Mouse (Mus musculus) embryo, embryonic 10 days (tissue): ENCODE measurements at regions not wholly inside any gene's neighbourhood (a gene's known extent, or its start where the extent isn't known, plus 50 kb on each side); places are given as distances from the start of the nearest gene placed in this dataset.
A peak's percentile ranks its signal among the peaks of the same experiment; 100 is the strongest.

Experiments used
- DNase-seq: peaks from one replicate; pipeline ENCODE4 v3.0.0-alpha.2; 2015; ENCODE audit warnings: low spot score

GRCm38 (mm10) chr13:51975330-51975729 is 128.9 kb downstream of the Gadd45g start:
- no peak for DNase-seq

GRCm38 (mm10) chr13:51975801-51976601 is 129.5 kb downstream of the Gadd45g start:
- peak; percentile 66 for DNase-seq

DNA sequence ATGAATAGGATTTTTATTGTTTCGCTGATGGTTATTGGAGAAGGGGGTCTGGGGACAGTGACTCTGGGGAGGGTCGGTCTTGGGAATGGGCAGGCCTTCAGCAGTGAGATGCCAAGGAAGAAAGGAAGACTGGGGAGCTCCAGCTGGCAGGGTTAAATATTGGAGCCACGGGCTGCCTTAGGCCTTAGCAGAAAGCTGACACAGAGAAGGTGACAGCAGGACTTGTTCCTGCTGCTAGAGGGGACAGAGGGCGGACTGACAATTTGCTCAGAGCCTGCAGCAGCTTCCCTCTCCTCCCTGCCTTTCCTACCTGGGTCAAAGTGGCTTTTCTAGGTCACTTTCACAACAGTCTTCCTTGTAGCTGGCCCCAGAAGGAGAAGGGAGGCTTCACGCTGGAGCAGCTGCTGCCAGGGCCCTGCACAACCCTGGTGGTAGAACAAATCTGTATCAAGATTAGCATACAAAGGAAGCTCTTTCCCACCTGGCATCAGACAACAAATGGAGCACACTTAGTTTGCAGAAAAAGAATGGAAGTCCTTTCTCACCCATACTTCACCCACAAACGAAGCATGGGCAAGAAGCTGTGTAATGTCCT is 130.2 kb downstream of the Gadd45g start:
- no peak for DNase-seq

DNA sequence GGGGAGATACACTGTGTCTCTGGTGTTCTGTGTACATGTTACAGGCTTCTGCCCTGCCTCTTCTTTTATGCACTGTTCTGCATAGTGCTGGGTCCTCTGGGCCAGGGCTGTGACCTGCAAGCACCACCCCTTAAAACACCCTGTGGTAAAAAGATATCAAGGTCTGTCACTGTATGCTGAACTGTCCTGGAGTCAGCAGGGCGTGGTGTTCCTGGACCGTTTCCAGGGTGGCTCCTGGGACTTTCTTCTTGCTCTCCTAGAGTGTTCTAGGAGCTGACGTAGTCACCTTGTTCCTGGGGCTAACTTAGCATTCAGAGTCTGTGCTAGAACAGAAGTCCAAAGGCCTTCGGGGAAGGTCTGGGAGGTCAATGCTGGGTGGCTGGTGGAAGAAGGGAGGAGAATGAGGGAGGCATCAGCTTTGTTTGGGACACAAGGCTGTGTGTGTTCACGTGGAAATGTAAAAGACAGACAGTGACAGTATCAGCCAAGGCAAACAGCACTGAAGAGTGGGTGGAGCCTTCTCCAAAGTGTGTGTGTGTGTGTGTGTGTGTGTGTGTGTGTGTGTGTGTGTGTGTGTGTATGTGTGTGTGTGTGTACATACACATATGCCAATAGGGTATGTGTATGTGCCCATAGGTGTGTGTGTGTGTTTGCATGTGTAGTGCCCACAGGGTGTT is 133.0 kb downstream of the Gadd45g start:
- no peak for DNase-seq

DNA sequence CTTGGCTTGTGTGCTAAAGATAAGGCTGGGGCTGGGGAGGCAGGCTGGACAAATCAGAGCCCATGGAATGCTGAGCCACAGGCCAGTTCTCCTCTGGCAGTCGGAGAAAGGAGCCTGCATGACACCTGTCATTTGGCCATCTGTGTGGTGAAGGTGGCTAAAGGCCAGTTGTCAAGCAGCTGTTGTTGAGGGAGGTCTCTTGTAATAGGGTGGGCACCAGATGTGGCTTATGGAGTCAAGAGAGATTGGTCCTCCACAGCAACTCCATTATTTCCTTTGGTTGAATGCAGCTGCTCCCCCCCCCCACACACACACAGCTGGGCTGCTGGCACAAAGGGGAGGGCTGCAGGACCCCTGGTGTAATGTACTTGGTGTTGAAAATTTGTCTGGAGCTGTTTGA is 133.9 kb downstream of the Gadd45g start:
- no peak for DNase-seq

- no peak for DNase-seq
Observed at GRCm38 (mm10) chr13:51983002-51983401, 136.5 kb downstream of the Gadd45g start.

DNA sequence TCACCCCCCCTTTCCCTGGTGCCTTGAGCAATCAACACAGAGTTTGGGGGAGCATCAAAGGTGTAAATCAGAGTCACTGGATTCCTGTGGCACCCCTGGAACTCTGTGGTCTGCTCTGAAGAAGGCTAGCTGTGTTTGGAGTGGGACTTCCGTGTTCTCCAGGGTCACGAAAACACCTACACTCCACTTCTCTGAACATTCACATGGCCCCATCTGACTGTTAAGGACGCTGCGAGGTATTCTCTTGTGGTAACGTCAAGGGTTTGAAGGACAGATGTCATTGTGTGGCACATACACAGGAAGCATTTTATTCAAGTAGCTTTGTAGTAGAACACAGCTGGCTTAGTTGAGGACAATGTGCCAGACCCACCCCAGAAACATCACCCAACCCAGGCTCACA is 137.1 kb downstream of the Gadd45g start:
- DNase-seq = no peak

GRCm38 (mm10) chr13:51991339-51991738 is 144.9 kb downstream of the Gadd45g start:
- no peak for DNase-seq

DNA sequence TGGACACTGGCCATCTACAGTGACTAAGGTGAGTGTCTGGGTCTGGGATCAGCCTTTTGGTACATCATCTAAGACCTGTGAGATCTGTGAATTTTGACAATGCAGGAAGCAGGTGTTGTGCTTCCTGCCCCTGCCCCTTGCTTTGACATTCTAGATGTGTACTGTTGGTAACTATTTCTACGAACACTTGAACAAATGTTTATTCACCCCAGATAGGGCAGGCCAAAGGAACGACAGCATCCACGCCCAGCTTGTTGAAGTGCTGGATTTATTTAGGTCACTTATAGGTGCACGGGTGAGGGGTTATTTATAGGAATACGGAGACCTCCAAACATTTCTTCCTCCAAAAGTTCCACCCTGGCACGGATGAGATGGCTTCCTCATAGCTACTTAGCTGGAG is 146.4 kb downstream of the Gadd45g start:
- DNase-seq = no peak

GRCm38 (mm10) chr13:51996163-51996562 is 149.7 kb downstream of the Gadd45g start:
- DNase-seq = no peak

DNA sequence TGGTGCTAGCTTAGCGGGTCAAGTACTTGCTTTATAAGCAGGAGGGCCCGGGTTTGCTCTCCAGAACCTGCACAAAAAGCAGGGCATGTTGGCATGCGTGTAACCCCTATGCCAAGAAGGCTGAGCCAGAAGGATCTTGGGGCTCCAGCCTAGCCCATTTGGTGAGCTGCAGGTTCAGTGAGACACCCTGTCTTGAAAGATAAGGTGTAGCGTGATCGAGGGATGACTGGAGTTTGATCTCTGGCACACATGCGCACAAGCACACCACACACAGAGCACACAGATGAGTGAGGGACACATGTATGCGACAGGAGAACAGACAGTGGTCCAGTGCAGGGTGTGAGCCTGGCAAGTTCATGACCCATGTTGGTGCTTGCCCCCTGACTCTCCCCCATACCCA is 152.1 kb downstream of the Gadd45g start:
- DNase-seq = no peak

DNA sequence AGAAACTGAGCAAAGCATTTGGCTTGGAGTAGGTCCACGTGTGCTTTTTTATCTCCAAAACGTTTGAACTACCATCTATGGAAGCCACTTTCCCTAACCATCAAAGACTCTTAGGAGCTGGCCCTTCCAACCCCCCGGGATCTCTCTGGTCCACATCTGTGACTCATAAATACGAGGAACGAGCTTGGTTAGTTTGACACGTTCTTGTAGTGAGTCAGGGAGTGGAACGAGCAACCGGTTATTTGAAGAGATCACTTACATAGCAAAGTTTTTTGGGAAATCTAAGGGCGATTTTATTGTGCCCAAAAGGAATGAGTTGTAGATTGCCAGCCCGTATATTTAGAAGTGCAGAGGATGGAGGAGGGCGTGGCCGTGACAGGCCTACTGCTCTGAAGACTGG is 155.3 kb downstream of the Gadd45g start:
- DNase-seq = no peak

DNA sequence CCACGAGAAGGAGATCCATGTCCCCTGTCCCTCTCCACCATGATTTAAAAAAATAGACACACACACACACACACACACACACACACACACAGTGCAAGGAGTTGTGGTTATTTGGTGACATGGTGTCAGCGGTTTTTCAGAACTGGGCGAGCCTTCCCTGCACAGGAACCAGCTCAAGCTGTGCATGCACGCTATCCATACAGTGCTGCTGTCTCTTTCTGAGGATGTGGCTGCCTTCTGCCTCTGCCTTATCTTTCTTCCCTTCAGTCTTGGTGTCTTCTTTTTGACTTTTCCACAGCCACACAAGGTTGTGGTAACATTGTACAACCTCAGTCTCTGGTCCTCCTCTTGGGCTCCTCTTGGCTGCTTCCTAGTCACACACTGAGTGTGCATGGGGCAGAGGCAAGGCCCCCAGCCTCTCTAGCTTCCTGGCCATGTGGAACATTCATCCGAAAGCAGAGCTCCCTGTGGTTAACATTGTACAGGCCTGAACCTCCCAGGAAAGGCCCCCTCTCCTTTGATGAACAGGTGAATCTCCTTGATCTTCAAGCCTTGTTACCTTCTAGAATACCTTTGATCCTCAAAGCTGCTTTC is 157.6 kb downstream of the Gadd45g start:
- no peak for DNase-seq

DNA sequence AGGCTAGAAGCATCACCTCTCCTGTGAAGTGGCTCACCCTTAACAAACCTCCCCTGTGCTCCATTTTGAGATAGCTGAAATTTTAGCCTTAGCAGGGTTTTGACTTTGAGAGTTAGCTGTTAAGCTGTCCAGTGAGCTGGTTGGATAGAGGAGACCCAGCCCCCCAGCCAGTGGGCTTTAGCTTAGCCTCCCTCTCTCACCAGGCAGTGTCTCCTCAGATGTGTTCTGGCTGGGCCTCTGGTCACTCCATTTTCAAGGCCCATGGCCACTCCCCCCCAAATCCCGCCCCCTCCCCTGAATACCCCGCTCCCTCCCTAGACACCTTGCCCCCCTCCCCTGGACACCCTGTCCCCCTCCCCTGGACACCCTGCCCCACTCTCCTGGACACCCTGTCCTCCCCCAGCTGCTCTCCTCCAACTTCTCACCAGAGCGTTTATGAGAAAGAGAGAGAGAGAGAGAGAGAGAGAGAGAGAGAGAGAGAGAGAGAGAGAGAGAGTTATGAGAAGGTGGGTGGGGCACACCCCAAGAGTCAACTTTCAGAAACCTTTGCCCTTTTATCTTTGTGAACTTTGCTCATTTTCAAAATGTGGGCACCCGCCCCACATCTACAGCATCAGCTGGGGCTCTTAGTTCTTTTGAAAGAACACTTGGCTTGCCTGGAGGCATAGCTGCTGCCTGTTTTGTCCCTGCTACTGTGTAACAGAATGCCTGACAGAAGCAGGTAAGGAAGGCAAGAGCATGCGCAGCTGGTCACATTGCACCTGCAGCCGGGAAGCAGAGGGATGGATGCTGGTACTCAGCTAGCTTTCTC is 161.3 kb downstream of the Gadd45g start:
- DNase-seq = no peak

DNA sequence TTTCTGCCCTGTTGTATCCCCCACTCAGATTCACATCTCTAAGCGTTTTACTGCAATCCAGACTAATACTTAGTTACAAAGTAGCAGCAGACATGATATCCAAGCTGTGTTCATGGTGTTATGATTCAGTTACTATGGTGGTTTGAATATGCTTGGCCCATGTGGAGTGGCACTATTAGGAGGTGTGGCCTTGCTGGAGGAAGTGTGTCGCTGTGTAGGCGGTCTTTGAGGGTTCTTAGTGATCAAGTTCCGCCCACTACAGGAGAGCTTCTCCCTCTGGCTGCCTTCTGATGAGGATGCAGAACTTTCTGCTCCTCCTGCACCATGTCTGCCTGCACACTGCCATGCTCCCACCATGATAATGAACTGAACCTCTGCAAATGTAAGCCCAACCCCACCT is 162.8 kb downstream of the Gadd45g start:
- DNase-seq = no peak

GRCm38 (mm10) chr13:52009766-52010165 is 163.3 kb downstream of the Gadd45g start:
- DNase-seq = no peak

GRCm38 (mm10) chr13:52011001-52011400 is 164.5 kb downstream of the Gadd45g start:
- no peak for DNase-seq

- DNase-seq = no peak
Observed at GRCm38 (mm10) chr13:52013182-52013581, 166.7 kb downstream of the Gadd45g start.

DNA sequence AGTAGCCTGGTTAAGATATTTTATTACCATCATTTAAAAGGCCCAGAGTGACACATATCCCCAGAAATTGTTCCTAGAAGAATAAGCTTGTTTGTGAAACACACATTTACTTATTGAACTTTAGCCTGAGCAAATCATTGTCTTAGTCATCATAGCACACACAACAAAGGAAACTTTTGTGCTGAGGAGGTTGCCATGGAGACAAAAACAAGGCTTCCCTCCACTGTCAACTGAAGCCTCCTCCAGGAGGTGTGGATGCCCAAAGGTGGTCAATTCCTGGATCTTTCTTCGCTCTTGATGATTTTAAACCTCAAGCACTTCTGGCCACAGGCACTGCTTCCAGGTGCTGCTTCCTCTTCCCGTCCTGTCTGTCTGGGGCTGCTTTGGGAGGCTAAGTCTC is 167.3 kb downstream of the Gadd45g start:
- DNase-seq = no peak

DNA sequence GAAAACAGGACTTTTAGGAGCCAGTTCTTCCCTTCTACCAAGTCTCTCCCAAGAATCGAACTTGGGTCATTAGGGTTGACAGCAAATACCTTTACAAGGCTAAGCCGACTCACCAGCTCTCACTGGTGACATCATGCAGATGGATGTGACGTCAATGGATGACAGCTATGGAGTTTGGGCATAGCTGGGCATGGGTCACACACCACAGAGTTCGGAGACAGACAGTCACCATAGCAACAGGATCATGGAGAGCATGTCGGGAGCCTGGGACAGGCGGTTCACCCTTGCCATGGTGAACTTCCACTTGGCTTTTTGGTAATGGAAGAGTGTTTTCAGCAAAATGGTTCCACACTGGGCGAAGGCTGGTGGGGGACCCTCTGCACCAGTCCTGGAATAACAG is 168.1 kb downstream of the Gadd45g start:
- DNase-seq = peak; percentile 27

- peak; percentile 67 for DNase-seq
Observed at GRCm38 (mm10) chr13:52015066-52015465, 168.6 kb downstream of the Gadd45g start.

DNA sequence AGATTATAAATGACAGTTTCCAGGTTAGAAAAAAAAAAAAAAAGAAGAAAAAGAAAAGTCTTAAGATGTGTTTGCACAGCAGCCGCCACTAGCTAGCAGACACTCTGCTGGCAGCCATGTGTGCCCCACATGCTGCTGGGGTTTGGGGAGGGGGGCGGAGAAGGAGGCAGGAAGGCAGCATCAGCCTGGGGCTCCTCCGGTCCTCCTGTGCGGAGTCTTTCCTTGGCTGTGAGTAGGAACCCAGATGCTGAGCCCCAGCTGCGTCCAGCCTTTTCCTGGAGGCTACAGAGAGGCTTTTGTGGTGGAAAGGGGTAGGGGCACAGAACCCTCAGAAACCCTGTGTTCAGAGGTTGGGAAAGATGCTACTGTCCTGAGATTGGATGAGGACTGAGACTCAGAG is 169.0 kb downstream of the Gadd45g start:
- DNase-seq = peak; percentile 50
